Mouse (Mus musculus) ES-E14 (cell line): ENCODE results near the gene Tmem186. TPM values are rescaled to one million over a fixed set of nuclear protein-coding genes. Genes with fewer than 3 reads are reported as not detected.

ENCODE experiments used
- DNase-seq: peaks from one replicate; pipeline ENCODE4 v3.0.0-alpha.2; 2013; ENCODE audit warnings: low read depth, low spot score
- H3K27ac ChIP-seq: 2 replicates; pipeline ENCODE4 v1.5.1; 2012; ENCODE audit warnings: low read depth, mild to moderate bottlenecking, low read length, moderate library complexity, mixed read lengths; ENCODE audit not compliant: poor library complexity, insufficient read depth, severe bottlenecking
- H3K36me3 ChIP-seq: 2 replicates; pipeline ENCODE4 v1.6.1; 2012; ENCODE audit warnings: mild to moderate bottlenecking, low read length, moderate library complexity, mixed read lengths; ENCODE audit not compliant: control insufficient read depth, poor library complexity, insufficient read depth, severe bottlenecking
- H3K4me1 ChIP-seq, 2 experiments: fragments of 150-350 bp in 1 of 2; sonication (generic) in 1 of 2; 2 replicates each; pipeline ENCODE4 v1.6.1; 2012; ENCODE audit warnings: low read length in 2 of 2, mild to moderate bottlenecking in 1 of 2, mixed read lengths in 1 of 2; ENCODE audit not compliant: control insufficient read depth in 2 of 2, insufficient read depth in 2 of 2, poor library complexity in 1 of 2
- H3K4me3 ChIP-seq, 2 experiments: fragments of 150-350 bp in 1 of 2; sonication (generic) in 1 of 2; 2 replicates each; pipeline ENCODE4 v1.5.1; 2012; ENCODE audit warnings: low read length in 2 of 2, low read depth in 1 of 2, mild to moderate bottlenecking in 1 of 2, mixed read lengths in 1 of 2; ENCODE audit not compliant: insufficient read depth in 1 of 2, poor library complexity in 1 of 2, severe bottlenecking in 1 of 2
- H3K9ac ChIP-seq: 2 replicates; pipeline ENCODE4 v1.6.1; 2012; ENCODE audit warnings: low read depth, mild to moderate bottlenecking, low read length, mixed read lengths; ENCODE audit not compliant: poor library complexity, insufficient read depth, severe bottlenecking
- H3K9me3 ChIP-seq: fragments of 150-350 bp; sonication (generic); 2 replicates; pipeline ENCODE4 v1.6.1; 2012; ENCODE audit warnings: low read depth, mild to moderate bottlenecking, low read length; ENCODE audit not compliant: control insufficient read depth, insufficient read depth
- CHD2 ChIP-seq: IDR thresholded peaks from 2 replicates; pipeline ENCODE4 v1.6.1; 2014; ENCODE audit warnings: mild to moderate bottlenecking, low read depth, low read length, inconsistent platforms
- HCFC1 ChIP-seq: IDR thresholded peaks from 2 replicates; pipeline ENCODE4 v1.6.1; 2012; ENCODE audit warnings: low read length, inconsistent platforms, borderline replicate concordance; ENCODE audit not compliant: insufficient read depth
- MAFK ChIP-seq: IDR thresholded peaks from 2 replicates; pipeline ENCODE4 v1.6.1; 2014; ENCODE audit warnings: mild to moderate bottlenecking, low read depth, low read length, inconsistent platforms; ENCODE audit not compliant: insufficient read depth
- ZC3H11A ChIP-seq: IDR thresholded peaks from 2 replicates; pipeline ENCODE4 v1.6.1; 2012; ENCODE audit warnings: low read depth, mild to moderate bottlenecking, inconsistent platforms, low read length, borderline replicate concordance
- ZNF384 ChIP-seq: IDR thresholded peaks from 2 replicates; pipeline ENCODE4 v1.6.1; 2012; ENCODE audit warnings: low read depth, low read length, inconsistent platforms
- in situ Hi-C, 2 experiments: fragments of 600-800 bp; cut with MboI; formaldehyde crosslinking; loops; one replicate each; pipeline ENCODE4 v1.15.1; 2025; ENCODE audit warnings: low sequenced_read_pairs in 2 of 2, inconsistent platforms in 1 of 2; ENCODE audit not compliant: unreplicated experiment in 2 of 2
- total RNA-seq: library from RNA; depleted of rRNA; stranded (reverse); fragments of 300-350 nt; gene quantifications from 2 replicates; pipeline ENCODE4 v1.2.3, GENCODE M21; 2012

Gene Tmem186
- total RNA-seq, 1 experiment = 20.7 TPM

DNA sequence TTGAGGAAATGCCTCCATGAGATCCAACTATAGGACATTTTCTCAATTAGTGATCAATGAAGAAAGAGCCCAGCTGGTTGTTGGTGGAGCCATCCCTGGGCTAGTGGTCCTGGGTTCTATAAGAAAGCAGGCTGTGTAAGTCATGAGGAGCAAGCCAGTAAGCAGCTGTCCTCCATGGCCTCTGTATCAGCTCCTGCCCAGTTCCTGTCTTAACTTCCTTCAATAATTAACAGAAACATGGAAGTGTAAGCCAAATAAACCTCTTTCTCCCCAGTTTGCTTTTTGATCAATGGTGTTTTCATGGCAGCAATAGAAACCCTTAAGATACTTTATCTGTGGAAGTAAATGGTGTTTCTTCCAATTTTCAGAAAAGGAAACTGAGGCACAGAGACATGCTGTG lies 35.3 kb upstream of the Tmem186 start:
- Histone ChIP-seq H3K9me3 (no peaks in the 10 kb centered on the region), H3K4me3 (no peak overlapping the region), H3K36me3 (peaks cover 7% of the 10 kb centered on the region), H3K4me1 (peaks cover 5 to 24% of the 10 kb centered on the region in 2 experiments), H3K9ac (no peak overlapping the region), H3K27ac (no peak overlapping the region)
- in situ Hi-C loops = loop anchor here (5.0 to 10.0 kb wide), 2 partner anchors 178 to 266 kb away; no protein-coding TSS in a partner anchor
- no peak for TF ChIP-seq HCFC1
- no peak for TF ChIP-seq ZNF384
- no peak for TF ChIP-seq ZC3H11A
- TF ChIP-seq MAFK = no peak
- no peak for TF ChIP-seq CHD2
- DNase-seq = no peak

DNA sequence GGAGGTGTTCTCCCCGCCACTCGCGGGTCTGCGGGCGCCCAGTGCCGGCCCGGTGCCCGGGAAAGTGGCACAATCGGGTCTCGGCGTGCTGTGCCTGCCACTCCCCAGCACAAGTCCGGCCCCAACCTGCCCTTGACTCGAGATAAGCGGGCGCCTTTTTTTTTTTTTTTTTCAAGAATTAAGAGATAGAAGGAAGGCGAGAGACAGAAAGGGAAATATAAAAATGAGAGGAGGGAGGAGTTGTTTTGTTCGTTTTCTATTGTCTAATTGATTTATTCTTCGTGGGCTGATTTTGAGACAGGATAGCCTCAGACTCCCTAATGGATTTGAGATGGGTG lies 34.8 kb upstream of the Tmem186 start:
- no peak for TF ChIP-seq MAFK
- TF ChIP-seq CHD2 = no peak
- TF ChIP-seq ZNF384 = peak; percentile 63; the same call in 1 of the 2 replicates
- TF ChIP-seq ZC3H11A = no peak
- no peak for TF ChIP-seq HCFC1
- in situ Hi-C loops = loop anchor here (5.0 to 10.0 kb wide), 2 partner anchors 178 to 265 kb away; no protein-coding TSS in a partner anchor
- H3K9ac ChIP-seq = peak overlapping the region; percentile 69
- DNase-seq = no peak
- peak overlapping the region; percentile 61 to 68 for H3K4me3 ChIP-seq
- no peaks in the 10 kb centered on the region for H3K9me3 ChIP-seq
- H3K27ac ChIP-seq = no peak overlapping the region
- H3K4me1 ChIP-seq = peaks cover 5 to 29% of the 10 kb centered on the region in 2 experiments
- peaks cover 7% of the 10 kb centered on the region for H3K36me3 ChIP-seq

DNA sequence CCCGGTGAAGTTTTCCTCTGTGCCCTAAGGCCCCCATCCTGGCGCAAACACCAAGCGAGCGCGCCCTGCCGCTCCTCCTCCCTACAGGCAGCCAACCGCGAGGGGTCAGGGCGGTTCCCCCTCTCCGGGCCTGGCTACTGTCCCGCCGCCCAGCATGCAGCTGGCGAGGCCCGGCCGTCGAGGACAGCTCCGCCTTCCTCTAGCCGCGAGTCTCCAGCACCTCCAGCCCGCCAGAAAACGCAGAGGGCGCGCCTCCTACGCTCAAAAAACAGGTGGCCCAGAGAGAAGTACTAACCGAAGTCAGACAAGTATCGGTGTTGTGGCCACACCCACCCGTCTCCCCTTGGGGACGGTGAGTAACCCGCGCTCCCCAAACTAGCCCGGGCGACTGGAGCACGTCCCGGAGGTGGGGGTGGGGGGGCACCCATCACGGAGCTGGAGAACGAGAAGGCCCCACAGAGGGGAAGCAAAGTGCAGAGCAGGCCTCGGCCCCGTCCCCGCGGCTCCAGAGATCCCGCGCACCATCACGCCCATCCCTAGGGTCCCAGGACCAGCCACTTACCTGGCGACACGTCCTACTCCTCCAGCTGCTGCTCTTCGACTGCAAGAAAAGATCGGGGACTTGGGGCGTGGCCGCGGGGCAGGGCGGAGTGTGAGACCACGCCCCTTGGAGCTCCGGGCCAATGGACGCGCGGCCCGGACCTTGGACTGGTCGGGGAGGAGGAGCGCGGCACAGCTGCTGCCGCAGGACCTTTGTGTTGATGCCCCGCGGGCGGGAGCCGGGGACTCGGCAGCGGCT lies 34.2 kb upstream of the Tmem186 start, which contains the start of gene Carhsp1:
Carhsp1 (minus strand) TSS at position 605 of the 799 bp plus-strand sequence.
- Histone ChIP-seq H3K27ac (peak within 1 kb of the TSS; percentile 55; the same call in 1 of the 2 replicates), H3K4me1 (peaks cover 7 to 34% of the 10 kb centered on the region in 2 experiments), H3K9me3 (no peaks in the 10 kb centered on the region), H3K4me3 (peak within 1 kb of the TSS; percentile 84 to 87), H3K36me3 (peaks cover 7% of the 10 kb centered on the region), H3K9ac (peak within 1 kb of the TSS; percentile 69)
- peak; percentile 94 for DNase-seq
- in situ Hi-C loops = loop anchor here (5.0 to 10.0 kb wide), 2 partner anchors 177 to 264 kb away; no protein-coding TSS in a partner anchor
- TF ChIP-seq HCFC1 = peak; percentile 25; the same call in 1 of the 2 replicates
- TF ChIP-seq ZNF384 = no peak
- TF ChIP-seq ZC3H11A = no peak

DNA sequence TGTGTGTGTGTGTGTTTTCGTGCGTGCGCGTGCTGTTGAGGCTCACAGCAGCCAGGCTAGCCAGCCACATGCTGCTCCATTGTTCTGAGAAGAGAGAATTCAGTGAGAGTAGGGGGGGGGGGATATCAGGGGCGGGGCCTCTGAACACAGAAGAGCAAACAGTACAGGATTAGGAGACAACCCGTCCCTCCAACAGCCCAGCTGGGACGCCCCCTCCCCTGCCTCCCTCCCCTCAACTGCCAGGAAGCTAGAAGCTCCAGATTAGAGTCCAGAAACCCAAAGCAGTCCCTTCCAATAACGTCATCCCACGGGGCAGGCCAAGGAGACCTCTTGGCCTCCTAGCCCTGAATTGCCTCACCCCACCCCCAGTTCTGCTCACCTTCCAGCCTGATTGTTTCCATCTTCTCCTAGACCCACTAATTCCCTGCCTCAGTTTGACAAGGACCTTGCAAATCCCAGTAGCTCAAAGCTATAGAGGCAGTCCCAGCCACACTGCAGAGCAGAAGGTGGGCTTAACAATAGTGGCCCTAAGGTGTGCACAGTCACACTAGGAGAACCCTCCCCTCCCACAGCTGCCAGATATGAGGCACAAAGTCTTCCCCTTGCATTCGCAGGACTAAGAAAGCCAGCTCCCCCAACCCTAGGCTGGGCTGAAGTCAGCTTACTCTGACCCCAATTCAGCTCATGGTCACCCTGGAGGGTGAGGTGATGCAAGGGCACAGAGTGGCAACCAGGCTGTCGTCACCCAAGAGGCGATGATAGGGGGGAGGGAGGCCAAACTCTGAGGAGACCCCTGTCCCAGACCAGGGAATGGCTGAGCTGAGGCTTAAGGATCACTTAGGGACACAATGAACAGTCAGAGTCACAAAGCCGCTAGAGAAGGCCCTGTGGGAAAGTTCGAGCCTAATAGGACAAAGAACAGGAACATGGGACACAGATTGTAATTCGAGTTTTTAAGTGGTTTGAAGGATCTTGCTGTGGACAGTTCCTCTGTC lies 32.8 kb upstream of the Tmem186 start:
- Histone ChIP-seq H3K4me3 (peak overlapping the region; percentile 84 to 87; a peak in 3 of 4 replicates), H3K4me1 (peaks cover 7 to 45% of the 10 kb centered on the region in 2 experiments), H3K9me3 (no peaks in the 10 kb centered on the region), H3K36me3 (peaks cover 7% of the 10 kb centered on the region), H3K9ac (peak overlapping the region; percentile 25; the same call in 1 of the 2 replicates), H3K27ac (no peak overlapping the region)
- TF ChIP-seq CHD2 (no peak), ZC3H11A (no peak), HCFC1 (no peak), ZNF384 (no peak), MAFK (no peak)
- in situ Hi-C loops = loop anchor here (5.0 to 10.0 kb wide), 2 partner anchors 176 to 263 kb away; no protein-coding TSS in a partner anchor
- no peak for DNase-seq
